Mouse (Mus musculus): ENCODE measurements at regions not wholly inside any gene's neighbourhood (a gene's known extent, or its start where the extent isn't known, plus 50 kb on each side); places are given as distances from the start of the nearest gene placed in this dataset.
"Not testable (repeated sequence)": the region's sequence is repeated elsewhere in the genome, so short reads cannot be mapped to it uniquely, and the experiment has no call there.

- ATAC-seq (replicated peaks in 1 of 2; ENCODE audit: insufficient read depth in 1 of 2, low FRiP score in 2 of 2, low TSS enrichment in 1 of 2, low read depth in 1 of 2, poor library complexity in 2 of 2, severe bottlenecking in 2 of 2): no peak
Measured at GRCm38 (mm10) chr13:57032871-57033270, 137.1 kb upstream of the Trpc7 start.

- ATAC-seq (replicated peaks in 1 of 2; ENCODE audit: insufficient read depth in 1 of 2, low FRiP score in 2 of 2, low TSS enrichment in 1 of 2, low read depth in 1 of 2, poor library complexity in 2 of 2, severe bottlenecking in 2 of 2): no peak
Measured at GRCm38 (mm10) chr13:57017553-57018341, 122.0 kb upstream of the Trpc7 start.

GRCm38 (mm10) chr13:57016465-57017272 lies 120.9 kb upstream of the Trpc7 start:
- ATAC-seq (replicated peaks in 1 of 2; ENCODE audit: insufficient read depth in 1 of 2, low FRiP score in 2 of 2, low TSS enrichment in 1 of 2, low read depth in 1 of 2, poor library complexity in 2 of 2, severe bottlenecking in 2 of 2): no peak

- not testable (repeated sequence) for ATAC-seq (replicated peaks in 1 of 2; ENCODE audit: insufficient read depth in 1 of 2, low FRiP score in 2 of 2, low TSS enrichment in 1 of 2, low read depth in 1 of 2, poor library complexity in 2 of 2, severe bottlenecking in 2 of 2)
Measured at GRCm38 (mm10) chr13:57007236-57007635, 111.4 kb upstream of the Trpc7 start.

GRCm38 (mm10) chr13:57003565-57004132 lies 107.9 kb upstream of the Trpc7 start:
- ATAC-seq (replicated peaks in 1 of 2; ENCODE audit: insufficient read depth in 1 of 2, low FRiP score in 2 of 2, low TSS enrichment in 1 of 2, low read depth in 1 of 2, poor library complexity in 2 of 2, severe bottlenecking in 2 of 2): no peak

GRCm38 (mm10) chr13:56992022-56992421 lies 96.2 kb upstream of the Trpc7 start:
- no peak for ATAC-seq (replicated peaks in 1 of 2; ENCODE audit: insufficient read depth in 1 of 2, low FRiP score in 2 of 2, low TSS enrichment in 1 of 2, low read depth in 1 of 2, poor library complexity in 2 of 2, severe bottlenecking in 2 of 2)

- no peak for ATAC-seq (replicated peaks in 1 of 2; ENCODE audit: insufficient read depth in 1 of 2, low FRiP score in 2 of 2, low TSS enrichment in 1 of 2, low read depth in 1 of 2, poor library complexity in 2 of 2, severe bottlenecking in 2 of 2)
Measured at GRCm38 (mm10) chr13:56974063-56974462, 78.3 kb upstream of the Trpc7 start.

GRCm38 (mm10) chr13:56955358-56955757 lies 59.6 kb upstream of the Trpc7 start:
- no peak for ATAC-seq (replicated peaks in 1 of 2; ENCODE audit: insufficient read depth in 1 of 2, low FRiP score in 2 of 2, low TSS enrichment in 1 of 2, low read depth in 1 of 2, poor library complexity in 2 of 2, severe bottlenecking in 2 of 2)

- ATAC-seq (replicated peaks in 1 of 2; ENCODE audit: insufficient read depth in 1 of 2, low FRiP score in 2 of 2, low TSS enrichment in 1 of 2, low read depth in 1 of 2, poor library complexity in 2 of 2, severe bottlenecking in 2 of 2): no peak
Measured at GRCm38 (mm10) chr13:56948086-56948485, 52.3 kb upstream of the Trpc7 start.

- ATAC-seq (replicated peaks in 1 of 2; ENCODE audit: insufficient read depth in 1 of 2, low FRiP score in 2 of 2, low TSS enrichment in 1 of 2, low read depth in 1 of 2, poor library complexity in 2 of 2, severe bottlenecking in 2 of 2): no peak
Measured at GRCm38 (mm10) chr13:56947266-56947665, 51.5 kb upstream of the Trpc7 start.
